9 mouse cellular contexts compared by ENCODE assay signal in the genomic region with DNA sequence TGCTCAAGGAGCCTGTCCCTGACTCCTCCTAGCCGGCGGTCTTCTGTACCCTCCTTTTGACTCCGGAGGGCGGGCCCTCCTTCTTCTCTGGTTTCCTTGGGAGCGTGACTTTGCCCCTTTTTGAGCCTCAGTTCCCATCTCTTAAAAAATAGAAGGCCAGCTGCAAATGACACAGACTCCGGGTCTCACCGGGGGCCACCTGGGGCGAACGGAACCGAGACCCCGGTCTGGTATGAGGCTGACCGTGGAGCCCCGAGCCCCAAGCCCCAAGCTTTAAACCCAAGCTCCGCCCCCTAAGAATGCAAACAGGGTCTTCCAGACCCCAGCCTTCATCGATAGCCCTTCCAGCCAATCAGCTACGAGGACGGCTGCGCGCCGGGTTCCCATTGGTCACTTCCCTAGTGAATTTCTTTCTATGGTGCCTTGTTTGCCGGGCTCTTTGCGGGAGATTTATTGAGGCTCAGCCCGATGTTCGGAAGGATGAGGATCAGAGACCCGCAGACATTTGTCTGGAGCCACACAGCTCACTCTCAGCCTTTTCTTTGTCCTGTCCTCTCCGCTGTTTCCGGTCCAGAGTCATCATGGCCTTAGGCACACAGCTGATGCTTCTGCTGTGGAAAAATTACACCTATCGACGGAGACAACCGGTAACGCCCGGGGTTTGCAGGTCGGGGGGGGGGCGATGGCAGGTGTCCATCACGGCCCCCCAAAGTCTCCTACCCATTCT. TPM values are rescaled to one million over a fixed set of nuclear protein-coding genes. Genes with fewer than 3 reads are reported as not detected.
DNase-seq lines count a peak whose midpoint lies in the region; ATAC-seq lines count a peak whose summit lies in the region.
"Had no signal": no experiment of that assay in that cellular context is flagged by ENCODE, and none has a peak within 500 bp of the region (broad histone marks: within the 10 kb centered on the region; RNA-seq: fewer than 3 reads in every experiment).

No protein-coding gene starts in this region.

- H3K36me3 ChIP-seq in forebrain, embryonic 13.5 days (ENCODE audit: poor library complexity, severe bottlenecking) = no peaks in the 10 kb centered on the region

- H3K27ac ChIP-seq in forebrain, embryonic 13.5 days = peak overlapping the region; percentile 45

- H3K27me3 ChIP-seq in forebrain, embryonic 13.5 days = peaks cover 40% of the 10 kb centered on the region

- H3K9ac ChIP-seq in forebrain, embryonic 13.5 days = peak overlapping the region; percentile 63

- intact Hi-C loops in left cerebral cortex, postnatal 10 days (cut with DNase I) = no loop called here

- peaks cover 25% of the 10 kb centered on the region for H3K4me1 ChIP-seq in forebrain, embryonic 13.5 days

- H3K9me3 ChIP-seq in forebrain, embryonic 13.5 days (replicated peaks) = no peaks in the 10 kb centered on the region

- H3K4me3 ChIP-seq in forebrain, embryonic 13.5 days = peak overlapping the region; percentile 51

- peak; percentile 80 for ATAC-seq in forebrain, embryonic 13.5 days
- peak; percentile 41 for ATAC-seq in megakaryocyte, adult 5-6 weeks (ENCODE audit: poor library complexity, severe bottlenecking)
- no peak for ATAC-seq in activated CD4-positive, CD25-positive, alpha-beta regulatory T cell, adult 4 months

- peak; percentile 78 for DNase-seq in NIH3T3 (ENCODE audit: low read depth)
- peak; percentile 72 for DNase-seq in cerebellum, adult 11 months
- DNase-seq in heart, postnatal 4 days = peak; percentile 77
- peak; percentile 76 for DNase-seq in left cerebral cortex, postnatal 10 days (ENCODE audit: extremely low spot score in 1 of 2, low spot score in 2 of 2)
- DNase-seq in right cerebral cortex, postnatal 36 days (ENCODE audit: low spot score in 2 of 2) = peak; percentile 57 to 62

- WGBS in forebrain, embryonic 13.5 days = under 1% methylated on average over 35 of the region's 35 CpGs

- peak overlapping the region; percentile 81 for H3K4me2 ChIP-seq in forebrain, embryonic 13.5 days

RNA-seq across cellular contexts. Expression of a gene that starts 0.9 kb away (rescaled TPM):
- 3.1 and 3.9 TPM in 2 replicates for polyA plus RNA-seq in forebrain, embryonic 13.5 days (2015; fragmentation: Nextera tagmentation; extraction: Ambion mirVana)
- total RNA-seq in heart, postnatal 4 days (2021) = 1 to 10 TPM; 6.9 to 8.1 TPM
- 1 to 10 TPM; 8.5 to 9.8 TPM for total RNA-seq in left cerebral cortex, postnatal 10 days (2021)
- total RNA-seq in megakaryocyte, adult 5-6 weeks (2015) = 32.6 and 34.7 TPM in 2 replicates
- total RNA-seq in megakaryocyte, adult 5-6 weeks (2017) = 33.6 and 37.4 TPM in 2 replicates
- 10 to 100 TPM; 13.2 to 17.0 TPM for polyA plus RNA-seq in activated CD4-positive, CD25-positive, alpha-beta regulatory T cell, adult 4 months (2017; shearing (Covaris generic))

RNA-seq across cellular contexts. Expression of a gene that starts 8.8 kb away (rescaled TPM):
- polyA plus RNA-seq in forebrain, embryonic 13.5 days (2015; fragmentation: Nextera tagmentation; extraction: Ambion mirVana) = 30.0 and 32.2 TPM in 2 replicates
- total RNA-seq in heart, postnatal 4 days (2021) = 100 to 1,000 TPM; 109 to 113 TPM
- 10 to 100 TPM in 1 of 2 experiments, 1 to 10 TPM in 1; 8.9 to 12.4 TPM for total RNA-seq in left cerebral cortex, postnatal 10 days (2021)
- total RNA-seq in megakaryocyte, adult 5-6 weeks (2015) = 174 and 175 TPM in 2 replicates
- total RNA-seq in megakaryocyte, adult 5-6 weeks (2017) = 286 and 299 TPM in 2 replicates
- 100 to 1,000 TPM; 828 to 877 TPM for polyA plus RNA-seq in activated CD4-positive, CD25-positive, alpha-beta regulatory T cell, adult 4 months (2017; shearing (Covaris generic))

RNA-seq across cellular contexts. Expression of a gene that starts 13.1 kb away (rescaled TPM):
- 11.2 and 12.0 TPM in 2 replicates for polyA plus RNA-seq in forebrain, embryonic 13.5 days (2015; fragmentation: Nextera tagmentation; extraction: Ambion mirVana)
- 100 to 1,000 TPM; 117 to 120 TPM for total RNA-seq in heart, postnatal 4 days (2021)
- 100 to 1,000 TPM; 136 TPM for total RNA-seq in left cerebral cortex, postnatal 10 days (2021)
- total RNA-seq in megakaryocyte, adult 5-6 weeks (2015) = 51.6 and 52.2 TPM in 2 replicates
- total RNA-seq in megakaryocyte, adult 5-6 weeks (2017) = 52.1 and 53.2 TPM in 2 replicates
- 1 to 10 TPM; 1.9 to 3.8 TPM for polyA plus RNA-seq in activated CD4-positive, CD25-positive, alpha-beta regulatory T cell, adult 4 months (2017; shearing (Covaris generic))

RNA-seq across cellular contexts. Expression of a gene that starts 19.3 kb away (rescaled TPM):
- polyA plus RNA-seq in forebrain, embryonic 13.5 days (2015; fragmentation: Nextera tagmentation; extraction: Ambion mirVana) = 1.2 and 1.3 TPM in 2 replicates
- 1 to 10 TPM; 4.0 to 4.1 TPM for total RNA-seq in heart, postnatal 4 days (2021)
- total RNA-seq in left cerebral cortex, postnatal 10 days (2021) = 1 to 10 TPM; 3.3 to 4.5 TPM
- 135 and 140 TPM in 2 replicates for total RNA-seq in megakaryocyte, adult 5-6 weeks (2015)
- total RNA-seq in megakaryocyte, adult 5-6 weeks (2017) = 235 and 237 TPM in 2 replicates
- polyA plus RNA-seq in activated CD4-positive, CD25-positive, alpha-beta regulatory T cell, adult 4 months (2017; shearing (Covaris generic)) = 100 to 1,000 TPM; 196 to 326 TPM

RNA-seq across cellular contexts. Expression of a gene that starts 26.7 kb away (rescaled TPM):
- 0.38 and 0.57 TPM in 2 replicates for polyA plus RNA-seq in forebrain, embryonic 13.5 days (2015; fragmentation: Nextera tagmentation; extraction: Ambion mirVana)
- under 1 TPM in 1 of 2 experiments, not detected in 1; 0.21 TPM for total RNA-seq in heart, postnatal 4 days (2021)
- total RNA-seq in left cerebral cortex, postnatal 10 days (2021) = under 1 TPM; 0.24 to 0.28 TPM
- not detected in 2 replicates for total RNA-seq in megakaryocyte, adult 5-6 weeks (2015)
- 0.18 TPM in 1 of 2 replicates, not detected in the other for total RNA-seq in megakaryocyte, adult 5-6 weeks (2017)
- not detected for polyA plus RNA-seq in activated CD4-positive, CD25-positive, alpha-beta regulatory T cell, adult 4 months (2017; shearing (Covaris generic))
- total RNA-seq: neutrophil, adult 5-6 weeks had no signal

Comparison
In these comparisons a context has a peak if more than half of its experiments do, and no peak if none do; other contexts are left out.
1. RNA of a gene that starts 8.8 kb away (total RNA-seq): 174 to 299 TPM in megakaryocyte, adult 5-6 weeks and 109 to 113 TPM in heart, postnatal 4 days; 8.9 to 12.4 TPM in left cerebral cortex, postnatal 10 days; every median in the first group is over 4 times any median in the second.
2. Peak in every context shown above with its lines, with median percentiles within 50 percentile points of each other: DNase-seq.